Mouse (Mus musculus) hindbrain, embryonic 16.5 days (tissue): ENCODE measurements around the gene Gjd2. TPM values are rescaled to one million over a fixed set of nuclear protein-coding genes. Genes with fewer than 3 reads are reported as not detected.

Experiments used
- ATAC-seq: fragments of 200-750 bp; cut with Nextera tagmentation; 2 replicates; pipeline ENCODE4 v1.8.0; 2017; ENCODE audit warnings: moderate TSS enrichment, moderate library complexity
- H3K27ac ChIP-seq: fragments of 300-500 bp; sonication (generic); 2 replicates; pipeline ENCODE4 v1.5.1; 2014; ENCODE audit warnings: low read depth, mild to moderate bottlenecking, control low read depth, low read length, moderate library complexity
- H3K27me3 ChIP-seq: fragments of 300-500 bp; sonication (generic); replicated peaks from 2 replicates; pipeline ENCODE4 v1.6.1; 2014; ENCODE audit warnings: low read length; ENCODE audit not compliant: control insufficient read depth, insufficient read depth
- H3K36me3 ChIP-seq: fragments of 300-500 bp; sonication (generic); 2 replicates; pipeline ENCODE4 v1.6.1; 2014; ENCODE audit warnings: mild to moderate bottlenecking, low read length, moderate library complexity, mixed read lengths; ENCODE audit not compliant: control insufficient read depth, insufficient read depth
- H3K4me1 ChIP-seq: fragments of 300-500 bp; sonication (generic); 2 replicates; pipeline ENCODE4 v1.6.1; 2014; ENCODE audit warnings: low read depth, low read length; ENCODE audit not compliant: control insufficient read depth, insufficient read depth
- H3K4me2 ChIP-seq: fragments of 300-500 bp; sonication (generic); 2 replicates; pipeline ENCODE4 v1.6.1; 2014; ENCODE audit warnings: mild to moderate bottlenecking, low read length, control low read depth, moderate library complexity
- H3K4me3 ChIP-seq: fragments of 300-500 bp; sonication (generic); 2 replicates; pipeline ENCODE4 v1.5.1; 2014; ENCODE audit warnings: mild to moderate bottlenecking, low read length, control low read depth, moderate library complexity
- H3K9ac ChIP-seq: fragments of 300-500 bp; sonication (generic); 2 replicates; pipeline ENCODE4 v1.6.1; 2014; ENCODE audit warnings: low read depth, mild to moderate bottlenecking, control low read depth, low read length, moderate library complexity
- H3K9me3 ChIP-seq: fragments of 300-500 bp; sonication (generic); 2 replicates; pipeline ENCODE4 v1.6.1; 2014; ENCODE audit warnings: mild to moderate bottlenecking, low read length, moderate library complexity; ENCODE audit not compliant: control insufficient read depth
- WGBS: fragments of 180-500 bp; shearing (Covaris S2); extraction: QIAGEN DNeasy Blood & Tissue Kit; methylation state at CpG from one replicate; pipeline ENCODE4 v1.1.7; 2014; 5-methylcytosine and 5-hydroxymethylcytosine counted together
- polyA plus RNA-seq: library from polyadenylated mRNA; unstranded; fragments of >200 nt; fragmentation: Nextera tagmentation; extraction: Ambion mirVana; gene quantifications from 2 replicates; pipeline ENCODE4 v1.2.1, GENCODE M21; 2015

The Gjd2 gene
- polyA plus RNA-seq, 1 experiment from 2014 or later, result 11.3 TPM

- Histone ChIP-seq H3K36me3 (no peaks in the 10 kb centered on the region), H3K9me3 (no peaks in the 10 kb centered on the region), H3K27me3 (no peaks in the 10 kb centered on the region), H3K4me1 (peaks cover 4% of the 10 kb centered on the region), H3K4me2 (no peak overlapping the region), H3K9ac (no peak overlapping the region), H3K27ac (no peak overlapping the region), H3K4me3 (no peak overlapping the region)
- no peak for ATAC-seq
- WGBS, result 66% methylated on average over 11 of the region's 11 CpGs
Observed at GRCm38 (mm10) chr2:114019474-114020209, 6.2 kb upstream of the Gjd2 start.

- peak overlapping the region; percentile 21; the same call in 1 of the 2 replicates for H3K4me2 ChIP-seq
- no peak for ATAC-seq
- no peaks in the 10 kb centered on the region for H3K36me3 ChIP-seq
- H3K9ac ChIP-seq, result 0 out of 2 replicates have a peak overlapping the region, but pooled peaks have one; percentile 11
- no peak overlapping the region for H3K4me3 ChIP-seq
- WGBS, result 15% methylated on average over 10 of the region's 10 CpGs
- H3K9me3 ChIP-seq, result no peaks in the 10 kb centered on the region
- H3K4me1 ChIP-seq, result peaks cover 4% of the 10 kb centered on the region
- no peaks in the 10 kb centered on the region for H3K27me3 ChIP-seq
- no peak overlapping the region for H3K27ac ChIP-seq
Observed at GRCm38 (mm10) chr2:114018136-114018535, 4.7 kb upstream of the Gjd2 start.

GRCm38 (mm10) chr2:114014839-114015238 is 1.4 kb upstream of the Gjd2 start:
- Histone ChIP-seq H3K27me3 (no peaks in the 10 kb centered on the region), H3K27ac (no peak overlapping the region), H3K4me3 (no peak overlapping the region; the same call in 1 of the 2 replicates), H3K36me3 (no peaks in the 10 kb centered on the region), H3K9ac (no peak overlapping the region), H3K9me3 (no peaks in the 10 kb centered on the region), H3K4me2 (peak overlapping the region; percentile 69), H3K4me1 (peaks cover 8% of the 10 kb centered on the region)
- ATAC-seq, result no peak
- WGBS, result 72% methylated on average over 6 of the region's 6 CpGs

- Histone ChIP-seq H3K36me3 (no peaks in the 10 kb centered on the region), H3K9ac (peak overlapping the region; percentile 68), H3K4me3 (peak overlapping the region; percentile 53), H3K27me3 (no peaks in the 10 kb centered on the region), H3K27ac (peak overlapping the region; percentile 72), H3K4me1 (peaks cover 8% of the 10 kb centered on the region), H3K4me2 (peak overlapping the region; percentile 69), H3K9me3 (no peaks in the 10 kb centered on the region)
- ATAC-seq, result peak; percentile 49
- 2% methylated on average over 13 of the region's 13 CpGs for WGBS
Observed at GRCm38 (mm10) chr2:114013846-114014245, 427 bp upstream of the Gjd2 start.

- H3K9me3 ChIP-seq, result no peaks in the 10 kb centered on the region
- H3K36me3 ChIP-seq, result no peaks in the 10 kb centered on the region
- peak overlapping the region; percentile 72 for H3K27ac ChIP-seq
- H3K27me3 ChIP-seq, result no peaks in the 10 kb centered on the region
- peak overlapping the region; percentile 69 for H3K4me2 ChIP-seq
- ATAC-seq, result peak; percentile 82
- H3K4me1 ChIP-seq, result peaks cover 4% of the 10 kb centered on the region; the same call in 1 of the 2 replicates
- WGBS, result 2% methylated on average over 19 of the region's 19 CpGs
- peak overlapping the region; percentile 68 for H3K9ac ChIP-seq
- H3K4me3 ChIP-seq, result peak overlapping the region; percentile 53
Observed at GRCm38 (mm10) chr2:114012749-114013211, 639 bp downstream of the Gjd2 start.

GRCm38 (mm10) chr2:114011838-114012237 is 1.6 kb downstream of the Gjd2 start:
- Histone ChIP-seq H3K9me3 (no peaks in the 10 kb centered on the region), H3K4me1 (peaks cover 4% of the 10 kb centered on the region; the same call in 1 of the 2 replicates), H3K4me2 (peak overlapping the region; percentile 69), H3K36me3 (no peaks in the 10 kb centered on the region), H3K9ac (no peak overlapping the region; the same call in 1 of the 2 replicates), H3K27me3 (no peaks in the 10 kb centered on the region), H3K4me3 (peak overlapping the region; percentile 53), H3K27ac (no peak overlapping the region)
- WGBS, result 66% methylated on average over 4 of the region's 4 CpGs
- no peak for ATAC-seq

- 92% methylated on average over 2 of the region's 2 CpGs for WGBS
- Histone ChIP-seq H3K4me2 (no peak overlapping the region), H3K4me3 (no peak overlapping the region), H3K4me1 (peaks cover 4% of the 10 kb centered on the region; the same call in 1 of the 2 replicates), H3K36me3 (no peaks in the 10 kb centered on the region), H3K9me3 (no peaks in the 10 kb centered on the region), H3K27ac (no peak overlapping the region), H3K9ac (no peak overlapping the region), H3K27me3 (no peaks in the 10 kb centered on the region)
- no peak for ATAC-seq
Observed at GRCm38 (mm10) chr2:114008321-114008720, 5.1 kb downstream of the Gjd2 start.

- H3K4me2 ChIP-seq, result no peak overlapping the region
- no peak overlapping the region for H3K4me3 ChIP-seq
- ATAC-seq, result no peak
- H3K9ac ChIP-seq, result no peak overlapping the region
- no peaks in the 10 kb centered on the region for H3K9me3 ChIP-seq
- H3K27ac ChIP-seq, result no peak overlapping the region
- no peaks in the 10 kb centered on the region for H3K4me1 ChIP-seq
- WGBS, result 49% methylated on average over 8 of the region's 8 CpGs
- no peaks in the 10 kb centered on the region for H3K27me3 ChIP-seq
- H3K36me3 ChIP-seq, result no peaks in the 10 kb centered on the region
Observed at GRCm38 (mm10) chr2:113997484-113997883, 15.9 kb downstream of the Gjd2 start.

- H3K4me1 ChIP-seq, result no peaks in the 10 kb centered on the region
- H3K9ac ChIP-seq, result no peak overlapping the region
- no peak overlapping the region for H3K4me2 ChIP-seq
- H3K27ac ChIP-seq, result no peak overlapping the region
- ATAC-seq, result 0 out of 2 replicates have a peak, but pooled peaks have one; percentile 34
- H3K4me3 ChIP-seq, result no peak overlapping the region
- H3K36me3 ChIP-seq, result no peaks in the 10 kb centered on the region
- H3K9me3 ChIP-seq, result no peaks in the 10 kb centered on the region
- no peaks in the 10 kb centered on the region for H3K27me3 ChIP-seq
Observed at GRCm38 (mm10) chr2:113996930-113997329, 16.5 kb downstream of the Gjd2 start.
